Mouse (Mus musculus) gastrocnemius, adult 8-10 months (tissue): Measurements from ENCODE around the gene Rpl27. TPM values are rescaled to one million over a fixed set of nuclear protein-coding genes. Genes with fewer than 3 reads are reported as not detected.
"Not testable (repeated sequence)": the region's sequence is repeated elsewhere in the genome, so short reads cannot be mapped to it uniquely, and the experiment has no call there.

Experiments used
- DNase-seq, 2 experiments: peaks; one replicate each; pipeline ENCODE4 v3.0.0; 2022; ENCODE audit warnings: low spot score in 2 of 2
- total RNA-seq, 4 experiments: library from RNA; stranded (reverse); gene quantifications; 2 replicates each; pipeline ENCODE4 v1.2.4; 2022

Rpl27 gene
- total RNA-seq, 4 experiments from 2014 or later = 20.8 to 47.8 (median 31.7) TPM

DNA sequence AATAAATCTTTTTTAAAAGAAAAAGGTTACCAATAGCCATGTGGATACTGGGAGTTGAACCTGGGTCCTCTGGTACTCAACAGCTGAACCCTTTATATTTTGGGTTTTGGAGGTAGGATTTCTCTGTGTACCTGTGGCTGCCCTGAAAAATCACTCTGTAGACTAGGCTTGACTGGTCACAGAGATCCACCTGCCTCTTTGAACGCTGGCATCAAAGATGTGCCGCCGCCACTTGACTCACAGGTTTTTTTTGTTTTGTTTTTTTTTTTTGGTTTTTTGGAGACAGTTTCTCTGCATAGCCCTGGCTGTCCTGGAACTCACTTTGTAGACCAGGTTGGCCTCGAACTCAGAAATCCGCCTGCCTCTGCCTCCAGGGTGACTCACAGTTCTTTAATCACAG, 5.7 kb downstream of the Rpl27 start:
- DNase-seq = no peak

- DNase-seq = peak; percentile 72 to 75
Measured at GRCm38 (mm10) chr11:101448274-101448746, 6.2 kb downstream of the Rpl27 start, which contains the start of gene Ifi35. TSS of gene Ifi35 (plus strand) at chr11:101448407.

GRCm38 (mm10) chr11:101448899-101449298, 6.8 kb downstream of the Rpl27 start:
- no peak for DNase-seq

DNA sequence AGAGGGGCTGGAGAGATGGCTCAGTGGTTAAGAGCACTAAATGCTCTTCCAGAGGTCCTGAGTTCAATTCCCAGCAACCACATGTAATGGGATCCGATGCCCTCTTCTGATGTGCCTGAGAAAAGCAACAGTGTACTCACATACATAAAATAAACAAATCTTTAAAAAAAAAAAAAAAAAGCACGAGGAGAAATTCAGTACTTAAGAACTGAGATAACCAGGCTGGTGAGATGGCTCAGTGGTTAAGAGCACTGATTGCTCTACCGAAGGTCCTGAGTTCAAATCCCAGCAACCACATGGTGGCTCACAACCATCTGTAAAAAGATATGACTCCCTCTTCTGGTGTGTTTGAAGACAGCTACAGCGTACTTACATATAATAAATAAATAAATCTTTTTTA, 7.5 kb downstream of the Rpl27 start:
- not testable (repeated sequence) for DNase-seq

DNA sequence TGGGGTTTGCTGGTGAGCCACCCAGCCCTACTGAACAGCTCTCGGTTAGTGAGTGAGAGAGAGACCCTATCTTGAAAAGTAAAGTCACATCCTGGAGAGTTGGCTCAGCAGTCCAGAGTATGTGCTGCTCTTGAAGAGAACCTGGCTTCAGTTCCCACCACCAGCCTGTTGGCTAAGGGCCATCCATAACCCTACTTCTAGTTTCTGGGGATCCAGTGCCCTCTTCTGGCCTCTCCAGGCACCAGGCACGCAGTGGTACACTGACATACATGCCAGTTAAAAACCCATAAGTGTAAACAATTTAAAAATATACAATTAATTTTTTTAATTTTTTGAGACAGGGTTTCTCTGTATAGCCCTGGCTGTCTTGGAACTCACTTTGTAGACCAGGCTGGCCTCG, 8.3 kb downstream of the Rpl27 start:
- DNase-seq = no peak

GRCm38 (mm10) chr11:101451536-101451935, 9.4 kb downstream of the Rpl27 start:
- no peak for DNase-seq

GRCm38 (mm10) chr11:101452093-101452774, 10.1 kb downstream of the Rpl27 start:
- no peak for DNase-seq

DNA sequence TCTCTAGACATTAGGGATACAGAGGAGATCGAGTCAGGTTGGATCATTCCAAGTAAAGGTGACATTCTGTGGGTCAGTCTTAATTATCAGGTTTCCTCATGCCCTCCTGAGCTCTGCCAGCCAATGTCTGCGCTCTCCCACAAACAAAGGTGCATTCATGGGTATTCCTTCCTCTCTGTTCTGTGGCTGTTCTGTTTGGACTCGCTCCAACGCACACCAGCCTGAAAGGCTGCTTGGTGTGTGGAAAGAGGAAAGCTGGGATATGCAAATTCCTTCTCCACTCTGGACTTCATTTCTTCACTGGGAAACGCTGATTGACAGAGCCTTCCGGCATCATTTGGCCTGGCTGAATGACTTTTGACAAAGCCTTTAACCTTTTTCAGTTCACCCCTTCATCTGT, 12.6 kb downstream of the Rpl27 start:
- no peak for DNase-seq

DNA sequence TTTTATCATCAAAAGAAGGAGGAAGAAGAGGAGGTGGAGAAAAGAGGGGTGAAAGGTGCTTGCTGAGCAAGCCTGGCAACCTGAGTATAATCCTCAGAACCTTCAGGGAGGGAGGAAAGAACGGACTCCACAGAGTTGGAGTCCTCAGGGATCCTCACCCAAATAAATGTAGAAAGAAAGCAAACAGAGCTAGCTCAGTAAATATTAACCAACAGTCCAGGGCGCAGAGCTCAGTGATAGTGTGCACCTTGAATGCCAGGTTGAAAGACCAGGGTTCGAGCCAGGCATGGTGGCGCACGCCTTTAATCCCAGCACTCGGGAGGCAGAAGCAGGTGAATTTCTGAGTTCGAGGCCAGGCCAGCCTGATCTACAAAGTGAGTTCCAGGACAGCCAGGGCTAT, 13.5 kb downstream of the Rpl27 start:
- DNase-seq = no peak

GRCm38 (mm10) chr11:101457631-101458030, 15.5 kb downstream of the Rpl27 start:
- DNase-seq = no peak

DNA sequence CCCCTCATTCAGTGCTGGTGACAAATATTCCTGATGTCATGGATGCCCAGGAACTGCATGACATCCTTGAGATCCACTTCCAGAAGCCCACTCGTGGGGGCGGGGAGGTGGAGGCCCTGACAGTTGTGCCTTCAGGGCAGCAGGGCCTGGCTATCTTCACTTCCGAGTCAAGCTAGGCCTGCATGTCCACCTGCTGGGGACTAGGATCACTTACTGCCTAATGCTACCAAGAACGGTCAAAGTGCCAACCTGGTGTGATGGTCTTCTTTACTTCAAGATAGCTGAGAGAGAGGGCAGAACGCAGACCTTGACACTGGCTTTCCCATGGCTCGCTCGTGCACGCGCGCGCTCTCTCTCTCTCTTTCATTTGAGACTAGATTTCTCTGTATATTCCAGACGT, 16.1 kb downstream of the Rpl27 start:
- DNase-seq = no peak

- no peak for DNase-seq
Measured at GRCm38 (mm10) chr11:101459716-101460115, 17.6 kb downstream of the Rpl27 start.

- no peak for DNase-seq
Measured at GRCm38 (mm10) chr11:101460321-101460720, 18.2 kb downstream of the Rpl27 start.

DNA sequence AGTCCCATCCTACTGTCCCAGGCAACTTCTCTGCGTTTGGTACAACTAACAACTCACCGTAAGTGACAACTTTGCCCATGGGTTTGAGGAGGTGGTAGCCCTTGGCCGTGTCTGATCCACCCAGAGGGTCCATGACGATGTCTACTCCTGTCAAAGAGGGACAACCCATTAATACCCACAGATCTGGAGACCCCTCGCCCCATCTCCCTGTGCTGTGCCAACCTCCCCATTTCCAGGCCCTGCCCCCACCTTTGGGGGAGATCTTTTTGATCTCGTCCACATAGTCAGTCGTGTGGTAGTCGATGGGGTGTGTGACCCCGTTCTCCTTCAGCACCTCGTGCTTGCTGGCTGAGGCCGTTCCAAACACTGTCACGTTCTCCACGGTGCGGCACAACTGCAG, 20.0 kb downstream of the Rpl27 start:
- no peak for DNase-seq

DNA sequence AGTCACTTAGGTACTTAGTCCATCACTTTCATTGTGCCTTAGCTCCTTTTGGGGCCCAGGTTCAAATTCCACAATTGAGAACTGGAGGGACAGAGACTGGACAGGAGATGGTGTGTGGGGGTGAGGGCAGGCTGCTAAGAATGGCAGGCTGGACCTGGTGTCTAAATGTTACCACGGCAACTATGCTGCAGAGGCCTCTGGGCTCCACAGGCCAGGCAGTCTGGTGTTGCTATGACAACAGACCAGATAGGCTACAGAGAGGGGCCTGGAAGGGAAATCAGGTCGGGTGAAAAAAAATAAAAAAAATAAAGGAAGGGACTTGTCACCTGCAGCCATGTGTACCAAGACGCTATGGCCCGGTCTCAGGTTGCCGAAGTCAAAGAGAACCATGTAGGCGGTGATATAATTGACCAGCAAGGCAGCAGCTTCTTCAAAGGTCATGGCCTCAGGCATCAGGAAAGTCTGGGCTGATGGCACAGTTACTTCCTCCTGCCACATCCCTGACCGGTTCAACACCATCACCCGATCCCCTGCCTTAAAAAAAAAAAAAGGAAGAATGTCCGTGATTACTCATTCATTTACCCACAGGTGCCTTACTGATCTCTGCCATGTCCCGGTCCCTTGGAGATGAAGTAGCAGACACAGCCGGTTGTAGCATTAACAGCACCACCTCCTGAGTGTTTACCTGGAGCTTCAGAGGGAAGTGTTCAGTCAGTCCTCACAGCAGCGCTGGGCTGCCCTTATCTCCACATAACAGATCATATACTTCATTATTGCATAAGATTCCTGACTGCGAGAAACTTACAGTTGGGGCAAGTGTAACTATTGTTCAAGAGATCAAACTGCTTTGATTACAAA, 20.7 kb downstream of the Rpl27 start:
- no peak for DNase-seq

GRCm38 (mm10) chr11:101464211-101465100, 22.4 kb downstream of the Rpl27 start, which contains the start of gene Rnd2:
TSS of gene Rnd2 (plus strand) at chr11:101464999.
- DNase-seq = no peak

DNA sequence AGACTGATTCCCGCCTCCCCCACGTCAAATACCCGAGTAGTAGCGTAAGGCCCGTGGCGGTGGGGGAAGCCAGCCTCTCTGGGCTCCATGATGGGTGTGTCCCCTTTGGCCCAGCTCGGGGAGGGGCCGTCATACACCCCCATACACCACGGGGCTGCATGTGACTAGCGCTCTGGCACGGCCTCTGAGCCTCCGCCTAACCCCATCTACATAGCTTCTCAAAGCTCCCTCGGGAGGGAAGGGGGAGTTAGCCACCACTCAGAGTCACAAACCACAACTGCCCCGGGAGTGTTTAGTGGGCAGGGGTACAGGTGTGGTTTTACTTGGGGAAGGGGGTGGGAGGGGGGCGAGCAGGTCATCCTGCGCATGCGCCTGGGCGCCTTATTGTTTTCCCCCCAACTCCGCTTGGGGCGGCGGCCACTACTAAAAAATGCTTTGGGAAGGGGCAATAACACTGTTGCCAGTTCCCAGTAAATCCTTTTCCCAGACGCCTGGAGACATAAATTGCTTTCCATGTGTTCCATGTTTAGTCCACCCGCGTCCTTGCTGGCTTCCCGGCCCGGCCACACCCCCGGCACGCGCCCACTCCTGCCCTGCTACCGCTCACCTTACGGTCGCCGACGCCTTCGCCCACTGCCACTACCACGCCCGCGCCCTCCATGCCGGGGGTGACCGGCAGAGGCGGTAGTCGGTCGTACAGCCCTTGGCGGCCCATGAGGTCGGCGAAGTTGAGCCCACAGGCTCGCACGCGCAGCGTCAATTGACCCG, 23.2 kb downstream of the Rpl27 start:
- peak; percentile 67 to 77 for DNase-seq

DNA sequence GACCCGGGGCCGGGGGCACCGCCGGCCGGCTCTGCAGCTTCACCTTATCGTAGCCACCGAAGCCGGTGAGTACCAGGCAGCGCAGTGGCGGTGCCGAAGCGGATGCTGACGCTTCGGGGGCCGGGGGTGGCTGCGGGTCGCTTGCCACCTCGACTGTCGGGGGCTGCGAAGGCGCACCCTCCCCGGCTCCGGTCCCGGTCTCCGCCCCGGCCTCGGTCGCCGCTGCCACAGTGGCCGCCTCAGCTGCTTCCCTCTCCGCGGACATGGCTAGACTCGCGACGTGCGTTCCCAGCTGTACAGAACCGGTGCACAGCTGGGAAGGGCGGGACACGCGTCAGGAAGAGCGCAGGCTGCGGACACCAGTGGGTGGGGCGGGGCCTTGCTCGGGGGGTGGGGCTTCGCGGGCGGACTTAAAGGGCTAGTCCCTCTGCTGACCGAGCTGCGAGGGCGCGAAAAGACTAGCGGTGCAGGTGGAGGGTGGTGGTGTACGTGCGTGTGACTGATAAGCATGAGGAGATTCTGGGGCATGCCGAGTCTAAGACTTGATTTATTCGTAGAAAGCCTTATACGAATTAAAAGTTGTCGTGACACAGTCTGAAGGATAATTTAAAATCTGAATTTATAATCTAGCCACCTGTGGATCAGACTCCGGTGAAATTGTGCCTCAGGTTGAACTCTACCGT, 23.9 kb downstream of the Rpl27 start, which contains the start of gene Vat1:
Gene Vat1 (minus strand): TSS at position 362 of the 683 bp plus-strand sequence.
- DNase-seq = peak; percentile 32 to 56

DNA sequence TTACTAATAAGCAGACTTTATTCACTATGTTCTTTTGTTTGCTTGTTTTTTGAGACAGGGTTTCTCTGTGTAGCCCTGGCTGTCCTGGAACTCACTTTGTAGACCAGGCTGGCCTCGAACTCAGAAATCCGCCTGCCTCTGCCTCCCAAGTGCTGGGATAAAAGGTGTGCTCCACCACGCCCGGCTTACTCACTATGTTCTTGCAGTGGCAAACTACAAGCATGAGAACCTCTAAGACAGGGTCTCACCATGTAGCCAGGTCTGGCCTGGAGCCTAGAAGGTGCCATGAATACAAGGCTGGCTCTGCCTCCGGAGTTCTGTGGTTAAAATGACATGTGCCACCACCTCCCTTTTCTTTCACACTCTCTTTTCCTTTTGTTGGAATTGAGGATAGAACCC, 24.5 kb downstream of the Rpl27 start:
- not testable (repeated sequence) for DNase-seq
